Mouse (Mus musculus) limb, embryonic 11.5 days (tissue): Measurements from ENCODE around the gene Wdr66. TPM values are rescaled to one million over a fixed set of nuclear protein-coding genes. Genes with fewer than 3 reads are reported as not detected.

Source experiments
- ATAC-seq: fragments of 200-750 bp; cut with Nextera tagmentation; 2 replicates; pipeline ENCODE4 v1.8.0; 2017; ENCODE audit warnings: low read depth; ENCODE audit not compliant: insufficient number of reproducible peaks, low FRiP score, low TSS enrichment
- DNase-seq: peaks from one replicate; pipeline ENCODE4 v3.0.0-alpha.2; 2015; ENCODE audit warnings: low spot score
- H3K27ac ChIP-seq: fragments of 300-500 bp; sonication (generic); replicated peaks from 2 replicates; pipeline ENCODE4 v1.5.1; 2014; ENCODE audit warnings: low read depth, mild to moderate bottlenecking, low read length
- H3K27me3 ChIP-seq: fragments of 300-500 bp; sonication (generic); 2 replicates; pipeline ENCODE4 v1.6.1; 2014; ENCODE audit warnings: mild to moderate bottlenecking, low read length, mixed read lengths; ENCODE audit not compliant: control insufficient read depth, insufficient read depth
- H3K36me3 ChIP-seq: fragments of 300-500 bp; sonication (generic); 2 replicates; pipeline ENCODE4 v1.6.1; 2014; ENCODE audit warnings: mild to moderate bottlenecking, low read length, moderate library complexity, mixed read lengths; ENCODE audit not compliant: control insufficient read depth, insufficient read depth
- H3K4me1 ChIP-seq: fragments of 300-500 bp; sonication (generic); 2 replicates; pipeline ENCODE4 v1.6.1; 2014; ENCODE audit warnings: low read length, mixed read lengths; ENCODE audit not compliant: control insufficient read depth, insufficient read depth
- H3K4me2 ChIP-seq: fragments of 300-500 bp; sonication (generic); 2 replicates; pipeline ENCODE4 v1.6.1; 2014; ENCODE audit warnings: low read depth, mild to moderate bottlenecking, moderate library complexity; ENCODE audit not compliant: severe bottlenecking
- H3K4me3 ChIP-seq: fragments of 300-500 bp; sonication (generic); 2 replicates; pipeline ENCODE4 v1.5.1; 2014; ENCODE audit warnings: low read depth, low read length
- H3K9ac ChIP-seq: fragments of 300-500 bp; sonication (generic); 2 replicates; pipeline ENCODE4 v1.6.1; 2014; ENCODE audit warnings: mild to moderate bottlenecking, low read length
- H3K9me3 ChIP-seq: fragments of 300-500 bp; sonication (generic); 2 replicates; pipeline ENCODE4 v1.6.1; 2016; ENCODE audit warnings: low read length; ENCODE audit not compliant: control insufficient read depth
- WGBS: fragments of 180-500 bp; shearing (Covaris S2); extraction: QIAGEN DNeasy Blood & Tissue Kit; methylation state at CpG from one replicate; pipeline ENCODE4 v1.1.7; 2014; 5-methylcytosine and 5-hydroxymethylcytosine counted together
- polyA plus RNA-seq: library from polyadenylated mRNA; unstranded; fragments of >200 nt; fragmentation: Nextera tagmentation; extraction: Ambion mirVana; gene quantifications from 2 replicates; pipeline ENCODE4 v1.2.1, GENCODE M21; 2014

The Wdr66 gene
- polyA plus RNA-seq, 1 experiment from 2014 or later, result 0.13 TPM

DNA sequence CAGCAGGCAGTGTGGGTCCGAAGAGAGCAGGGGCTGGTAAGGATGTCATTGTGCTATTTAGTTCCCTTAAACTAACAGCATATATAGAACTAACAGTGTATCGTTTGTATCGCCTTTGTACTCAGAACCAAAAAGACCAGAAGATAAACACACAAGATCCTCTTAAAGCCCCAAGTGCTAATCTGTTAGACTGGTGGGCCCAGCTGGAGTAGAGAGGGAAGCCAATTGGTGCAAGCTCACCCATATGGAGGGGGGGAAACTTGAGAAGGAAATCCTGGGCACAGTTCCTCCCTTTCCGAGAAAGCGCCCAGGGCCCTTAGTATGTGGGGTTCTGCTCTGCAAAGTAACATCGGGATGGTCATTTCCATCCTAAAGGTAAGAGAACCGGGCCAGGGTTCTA is 58.3 kb downstream of the Wdr66 start:
- Histone ChIP-seq H3K4me3 (no peak overlapping the region), H3K36me3 (no peaks in the 10 kb centered on the region), H3K9me3 (no peaks in the 10 kb centered on the region), H3K4me1 (peaks cover 4% of the 10 kb centered on the region; the same call in 1 of the 2 replicates), H3K9ac (no peak overlapping the region), H3K4me2 (no peak overlapping the region), H3K27ac (no peak overlapping the region), H3K27me3 (no peaks in the 10 kb centered on the region)
- WGBS, result 50% methylated on average over 7 of the region's 7 CpGs
- no peak for DNase-seq
- ATAC-seq, result no peak

DNA sequence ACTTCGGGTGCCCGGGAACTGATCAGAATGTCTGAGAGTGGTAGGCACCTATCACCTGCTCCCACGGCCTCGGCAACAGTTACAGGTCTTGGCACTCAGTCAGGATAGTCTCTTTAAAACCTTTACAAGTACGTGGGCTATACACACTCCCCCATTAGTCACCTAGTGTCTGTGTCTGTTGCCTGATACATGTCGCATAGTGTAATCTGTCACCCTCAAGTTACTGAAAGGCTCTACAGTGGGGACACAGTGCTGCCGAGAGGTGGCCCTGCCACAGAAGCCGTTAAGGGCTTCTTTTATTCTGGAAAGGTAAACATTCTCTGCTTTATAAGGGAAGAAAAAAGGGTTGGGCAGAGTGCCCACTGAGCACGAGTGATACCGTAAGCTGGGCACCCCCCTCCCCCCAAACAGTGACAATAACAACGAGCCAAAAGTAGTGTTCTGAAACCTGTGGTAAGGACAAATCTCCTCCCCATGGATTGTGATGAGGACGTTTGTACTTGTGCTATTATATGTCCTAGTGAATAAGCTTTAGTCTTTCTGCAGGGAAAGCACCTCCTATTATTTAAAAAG is 61.2 kb downstream of the Wdr66 start:
- Histone ChIP-seq H3K9ac (no peak overlapping the region), H3K4me3 (no peak overlapping the region), H3K4me2 (no peak overlapping the region), H3K36me3 (no peaks in the 10 kb centered on the region), H3K4me1 (peaks cover 4% of the 10 kb centered on the region; the same call in 1 of the 2 replicates), H3K27ac (no peak overlapping the region), H3K27me3 (no peaks in the 10 kb centered on the region), H3K9me3 (no peaks in the 10 kb centered on the region)
- DNase-seq (no peak), ATAC-seq (no peak)
- WGBS, result 65% methylated on average over 12 of the region's 12 CpGs

DNA sequence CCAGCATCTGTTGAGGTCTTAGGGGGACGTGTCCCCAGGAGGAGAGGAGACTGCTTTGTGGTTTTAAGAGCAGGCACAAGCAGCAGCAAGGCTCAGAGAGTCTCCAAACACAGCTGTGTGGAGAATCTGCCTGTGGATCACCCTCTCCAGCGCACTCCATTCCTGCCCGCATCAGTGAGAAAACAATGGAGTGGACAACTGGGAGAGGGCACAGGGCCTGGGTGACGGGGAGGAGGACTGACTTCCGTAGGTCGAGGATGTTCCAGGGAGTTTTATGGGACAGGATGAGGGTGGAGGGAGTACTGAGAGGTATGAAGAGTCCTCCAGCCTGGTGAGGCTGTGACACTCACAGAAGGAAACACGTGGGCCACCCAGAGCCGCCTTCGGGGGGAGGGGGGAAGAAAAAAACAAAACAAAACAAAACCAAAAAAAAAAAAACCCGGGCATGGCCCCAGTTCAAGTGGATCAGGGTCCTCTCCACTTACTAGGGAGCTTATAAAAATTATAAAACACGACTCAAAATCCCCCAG is 62.0 kb downstream of the Wdr66 start:
- DNase-seq, result no peak
- Histone ChIP-seq H3K27me3 (no peaks in the 10 kb centered on the region), H3K9ac (no peak overlapping the region), H3K4me3 (no peak overlapping the region), H3K27ac (no peak overlapping the region), H3K4me1 (peaks cover 4% of the 10 kb centered on the region; the same call in 1 of the 2 replicates), H3K4me2 (no peak overlapping the region), H3K36me3 (no peaks in the 10 kb centered on the region), H3K9me3 (no peaks in the 10 kb centered on the region)
- no peak for ATAC-seq
- WGBS, result 57% methylated on average over 11 of the region's 11 CpGs

DNA sequence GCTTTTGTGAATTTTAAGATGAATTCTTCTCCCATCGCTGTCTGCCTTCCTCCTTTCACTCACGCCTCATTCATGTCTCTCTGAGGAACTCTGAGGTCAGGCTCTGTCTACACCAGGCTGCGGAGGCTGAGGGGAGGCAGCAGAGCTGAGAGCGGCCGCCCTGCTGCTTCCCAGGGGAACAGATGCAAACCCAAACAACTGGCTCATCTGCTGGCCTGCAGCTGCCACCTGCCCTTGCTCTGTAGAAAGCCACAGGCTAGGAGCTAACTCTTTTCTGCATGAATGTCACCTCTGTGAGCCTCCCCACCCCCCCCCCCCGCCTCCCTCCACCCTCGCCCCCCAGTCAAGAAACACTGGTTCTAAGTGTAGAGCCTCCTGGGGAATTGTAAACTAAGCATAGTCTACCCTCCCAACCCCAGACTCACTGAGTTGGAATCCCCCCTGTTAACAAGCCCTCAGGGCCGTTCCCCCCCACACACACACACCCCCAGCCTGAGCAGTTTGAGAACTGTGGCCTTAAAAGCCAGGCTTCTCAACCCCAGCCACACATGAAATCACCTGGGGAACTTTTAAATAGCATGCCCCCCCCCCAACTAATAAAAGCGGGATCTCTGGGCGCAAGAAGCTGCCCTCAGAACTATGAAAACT is 63.4 kb downstream of the Wdr66 start:
- Histone ChIP-seq H3K4me1 (peaks cover 4% of the 10 kb centered on the region; the same call in 1 of the 2 replicates), H3K27me3 (no peaks in the 10 kb centered on the region), H3K4me2 (no peak overlapping the region), H3K9me3 (no peaks in the 10 kb centered on the region), H3K4me3 (no peak overlapping the region), H3K36me3 (no peaks in the 10 kb centered on the region), H3K9ac (no peak overlapping the region), H3K27ac (no peak overlapping the region)
- 40% methylated on average over 10 of the region's 10 CpGs for WGBS
- ATAC-seq (no peak; the same call in 1 of the 2 replicates), DNase-seq (no peak)

DNA sequence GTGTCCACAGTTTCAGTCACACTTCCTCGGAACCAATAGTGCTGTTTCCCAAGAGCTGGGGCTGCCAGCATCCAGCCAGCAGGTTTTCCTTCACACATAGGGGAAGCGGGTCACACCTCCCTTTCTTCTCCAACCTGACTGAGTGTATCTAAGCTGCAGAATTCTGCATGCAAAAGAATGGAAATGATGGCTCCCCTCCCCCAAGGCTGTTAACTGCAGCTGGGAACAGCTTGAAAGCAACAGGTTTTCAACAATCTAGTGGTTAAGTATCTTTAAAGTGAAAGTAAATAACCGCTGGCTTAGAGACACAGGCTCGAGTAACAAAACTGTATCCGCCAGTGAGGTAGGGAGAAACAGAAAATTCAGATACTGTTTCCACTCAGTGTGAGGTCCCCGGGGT is 66.1 kb downstream of the Wdr66 start:
- H3K27ac ChIP-seq, result no peak overlapping the region
- H3K27me3 ChIP-seq, result no peaks in the 10 kb centered on the region
- no peaks in the 10 kb centered on the region for H3K36me3 ChIP-seq
- H3K4me2 ChIP-seq, result peak overlapping the region; percentile 15; the same call in 1 of the 2 replicates
- DNase-seq (peak; percentile 43), ATAC-seq (no peak)
- 10% methylated on average over 6 of the region's 6 CpGs for WGBS
- peak overlapping the region; percentile 15 for H3K4me3 ChIP-seq
- peaks cover 4% of the 10 kb centered on the region; the same call in 1 of the 2 replicates for H3K4me1 ChIP-seq
- peak overlapping the region; percentile 28 for H3K9ac ChIP-seq
- H3K9me3 ChIP-seq, result no peaks in the 10 kb centered on the region

DNA sequence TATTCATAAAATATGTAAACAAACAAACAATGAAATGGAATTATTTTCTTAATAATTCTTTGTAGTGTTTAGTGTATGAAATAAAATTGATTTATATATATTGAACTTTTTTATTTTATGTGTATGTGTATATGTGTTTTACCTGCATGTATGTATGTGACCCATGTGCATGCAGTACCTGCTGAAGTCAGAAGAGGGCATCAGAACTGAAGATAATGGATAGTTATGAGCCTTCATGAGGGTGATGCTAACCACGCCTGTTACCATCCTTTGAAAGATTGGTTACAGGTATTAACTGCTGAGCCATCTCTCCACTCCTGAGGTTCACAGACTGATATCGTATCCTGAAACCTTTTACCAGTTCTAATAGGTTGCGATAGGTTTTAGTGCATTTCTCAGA is 68.2 kb downstream of the Wdr66 start:
- ATAC-seq (no peak), DNase-seq (no peak)
- no peaks in the 10 kb centered on the region for H3K9me3 ChIP-seq
- peaks cover under 1% of the 10 kb centered on the region; the same call in 1 of the 2 replicates for H3K4me1 ChIP-seq
- 97% methylated on average over 3 of the region's 3 CpGs for WGBS
- H3K9ac ChIP-seq, result no peak overlapping the region
- H3K36me3 ChIP-seq, result no peaks in the 10 kb centered on the region
- H3K4me3 ChIP-seq, result no peak overlapping the region
- H3K27me3 ChIP-seq, result no peaks in the 10 kb centered on the region
- no peak overlapping the region for H3K4me2 ChIP-seq
- no peak overlapping the region for H3K27ac ChIP-seq

DNA sequence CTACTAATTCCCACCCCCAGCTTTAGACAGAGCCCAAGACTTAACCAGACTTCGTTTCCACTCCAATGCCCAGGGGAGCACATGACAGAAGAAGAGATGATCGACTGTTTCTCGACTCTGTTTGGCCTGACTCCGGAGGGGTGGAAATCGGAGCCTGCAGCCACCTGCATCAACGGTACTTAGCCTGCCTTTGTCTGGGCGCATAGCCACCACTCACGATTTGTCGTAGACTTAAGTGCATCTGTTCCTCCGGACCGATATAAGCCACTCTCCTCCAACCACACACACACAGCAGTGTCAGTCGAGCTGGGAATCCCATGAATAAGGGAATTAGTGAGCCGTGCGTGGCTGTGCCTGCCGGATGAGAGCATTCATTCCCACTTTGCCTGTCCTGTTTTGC is 72.3 kb downstream of the Wdr66 start:
- no peaks in the 10 kb centered on the region for H3K36me3 ChIP-seq
- DNase-seq (no peak), ATAC-seq (no peak)
- H3K9me3 ChIP-seq, result no peaks in the 10 kb centered on the region
- 65% methylated on average over 15 of the region's 15 CpGs for WGBS
- H3K4me3 ChIP-seq, result no peak overlapping the region
- H3K27me3 ChIP-seq, result no peaks in the 10 kb centered on the region
- no peaks in the 10 kb centered on the region for H3K4me1 ChIP-seq
- H3K27ac ChIP-seq, result no peak overlapping the region
- H3K4me2 ChIP-seq, result no peak overlapping the region
- no peak overlapping the region for H3K9ac ChIP-seq

DNA sequence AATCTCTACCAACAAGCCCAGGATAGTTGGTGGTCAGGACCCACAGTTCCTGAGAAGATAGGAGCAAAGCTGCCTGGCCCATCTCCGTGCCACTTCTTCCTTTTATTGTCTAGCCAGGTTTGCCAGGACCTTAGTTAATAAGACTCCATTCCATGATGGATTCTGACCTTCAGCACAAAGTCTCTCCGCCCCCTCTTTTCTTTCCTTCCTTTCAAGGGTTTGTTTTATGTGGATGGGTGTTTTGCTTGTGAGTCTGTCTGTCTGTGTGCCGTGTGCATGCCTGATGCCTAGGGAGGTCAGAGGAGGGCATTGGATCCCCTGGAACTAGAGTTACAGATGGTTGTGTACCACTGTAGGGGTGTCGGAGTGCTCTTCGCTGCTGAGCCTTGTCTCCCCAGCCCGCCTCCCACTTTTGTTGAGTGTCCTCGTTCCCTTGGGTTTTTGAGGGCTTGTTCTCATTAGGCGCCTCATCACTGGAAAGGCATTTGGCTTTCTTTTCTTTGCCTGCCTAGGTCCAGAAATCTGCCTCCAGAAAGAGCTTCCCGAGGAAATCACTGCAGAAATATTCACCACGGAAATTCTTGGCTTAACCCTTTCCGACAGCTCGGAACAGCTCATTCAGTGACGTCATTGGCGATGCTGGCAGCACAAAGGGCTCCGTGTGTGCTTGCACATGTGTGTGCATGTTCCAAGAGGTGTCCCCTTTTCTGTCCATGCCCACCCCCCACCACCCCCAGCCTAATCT is 74.3 kb downstream of the Wdr66 start:
- Histone ChIP-seq H3K9me3 (no peaks in the 10 kb centered on the region), H3K9ac (no peak overlapping the region), H3K4me1 (no peaks in the 10 kb centered on the region), H3K4me3 (no peak overlapping the region), H3K27ac (no peak overlapping the region), H3K27me3 (no peaks in the 10 kb centered on the region), H3K4me2 (no peak overlapping the region), H3K36me3 (no peaks in the 10 kb centered on the region)
- WGBS, result 83% methylated on average over 15 of the region's 15 CpGs
- no peak for DNase-seq
- ATAC-seq, result no peak
